Mouse (Mus musculus) brain, embryonic 14.5 days (tissue): Measurements from ENCODE around the gene 4632433K11Rik.

Experiments
- CTCF ChIP-seq: fragments of 200-500 bp; IDR thresholded peaks from 2 replicates; pipeline ENCODE4 v1.5.1; 2012; ENCODE audit warnings: inconsistent platforms, mild to moderate bottlenecking, moderate library complexity, borderline replicate concordance; ENCODE audit not compliant: insufficient read depth, insufficient read length; ENCODE audit errors: extremely low read depth
- POLR2A ChIP-seq: fragments of 200-500 bp; IDR thresholded peaks from 2 replicates; pipeline ENCODE4 v1.6.1; 2012; ENCODE audit warnings: mild to moderate bottlenecking, inconsistent platforms, borderline replicate concordance; ENCODE audit not compliant: poor library complexity, insufficient read depth, insufficient read length, severe bottlenecking; ENCODE audit errors: extremely low read depth

- no peak for TF ChIP-seq CTCF
- TF ChIP-seq POLR2A, result no peak
Measured at GRCm38 (mm10) chr7:5073586-5073985, 39.7 kb downstream of the 4632433K11Rik start.
